Mouse (Mus musculus): Measurements from ENCODE around the gene Mapkapk2. TPM values are rescaled to one million over a fixed set of nuclear protein-coding genes. Genes with fewer than 3 reads are reported as not detected.
"Not testable (repeated sequence)": the region's sequence is repeated elsewhere in the genome, so short reads cannot be mapped to it uniquely, and the experiment has no call there.

The Mapkapk2 gene
- total RNA-seq (2021), result 10 to 100 TPM; 25.1 to 26.0 TPM
- long read RNA-seq, experiment 1, transcript Mapkapk2-201 (10 exons, 2,854 nt), result major isoform, 43 of 48 reads
- long read RNA-seq, experiment 1, partial matches to known transcripts, result 2 of 48 reads
- long read RNA-seq, experiment 1, other reads (novel, unspliced or antisense), result 3 of 48 reads
- long read RNA-seq, experiment 2, transcript Mapkapk2-201 (10 exons, 2,854 nt), result major isoform, 39 of 44 reads
- long read RNA-seq, experiment 2, partial matches to known transcripts, result 2 of 44 reads
- long read RNA-seq, experiment 2, other reads (novel, unspliced or antisense), result 3 of 44 reads

DNA sequence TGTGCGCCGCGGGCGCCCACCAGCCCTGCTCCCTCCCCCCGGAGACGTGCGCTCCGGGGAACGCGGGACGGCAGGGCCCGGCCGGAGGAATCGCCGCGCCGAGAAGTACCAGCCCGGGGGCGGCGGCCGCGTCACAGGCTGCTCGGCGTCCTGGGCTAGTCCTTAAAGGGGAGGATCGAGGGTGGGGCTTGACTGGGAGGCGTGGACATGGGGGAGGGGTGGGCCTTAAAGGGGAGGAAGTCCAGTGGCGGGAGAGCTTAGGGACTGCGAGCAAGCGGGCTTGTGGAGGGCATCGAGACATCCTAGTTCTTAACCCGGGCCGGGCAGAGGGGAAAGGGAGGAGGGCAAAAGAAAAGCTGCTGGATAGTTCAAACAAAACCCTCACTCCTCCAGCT lies at the start of gene Mapkapk2:
Gene Mapkapk2, minus strand, starts transcription at position 127 of the 395 bp plus-strand sequence.
- DNase-seq (ENCODE audit: low spot score in 2 of 2), result peak; percentile 88
- intact Hi-C loops (cut with DNase I), result no loop called here

DNA sequence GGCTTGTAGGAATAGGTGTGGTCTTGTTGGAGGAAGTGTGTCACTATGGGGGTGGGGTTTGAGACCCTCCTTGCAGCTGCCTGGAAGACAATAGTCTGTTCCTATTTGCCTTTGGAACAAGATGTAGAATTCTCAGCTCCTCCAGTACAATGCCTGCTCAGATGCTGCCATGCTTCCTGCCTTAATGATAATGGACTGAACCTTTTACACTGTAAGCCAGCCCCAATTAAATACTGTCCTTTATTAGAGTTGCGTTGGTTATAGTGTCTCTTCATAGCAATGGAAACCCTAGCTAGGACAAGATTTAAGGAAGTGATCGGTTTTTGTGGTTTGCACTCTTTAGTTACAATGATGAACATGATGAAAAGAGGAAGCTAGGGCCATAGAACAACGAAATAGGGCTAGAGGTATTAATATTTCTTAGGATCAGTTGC lies 48.6 kb upstream of the Mapkapk2 start:
- DNase-seq (ENCODE audit: low spot score in 2 of 2), result no peak
- intact Hi-C loops (cut with DNase I), result no loop called here

DNA sequence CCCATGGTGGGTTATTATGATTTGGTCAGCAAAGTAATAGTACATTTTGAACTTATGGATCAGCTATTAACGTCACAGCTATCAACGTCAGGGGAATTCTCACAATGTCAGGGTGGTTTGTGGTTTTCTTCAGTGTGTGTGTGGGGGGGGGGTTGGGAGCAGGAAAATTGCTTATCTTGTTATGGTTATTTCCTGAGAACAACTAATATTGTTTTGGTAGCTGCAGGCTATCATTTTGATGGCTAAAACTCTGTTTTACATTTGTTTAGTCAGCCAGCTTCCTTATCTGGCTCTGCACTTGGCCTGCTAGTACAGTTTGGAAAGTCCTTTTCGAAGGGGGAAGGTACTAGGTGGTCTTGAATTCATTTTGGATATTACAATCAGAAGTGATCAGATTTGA lies 47.6 kb upstream of the Mapkapk2 start:
- DNase-seq (ENCODE audit: low spot score in 2 of 2); intact Hi-C loops (cut with DNase I): not testable (repeated sequence)

DNA sequence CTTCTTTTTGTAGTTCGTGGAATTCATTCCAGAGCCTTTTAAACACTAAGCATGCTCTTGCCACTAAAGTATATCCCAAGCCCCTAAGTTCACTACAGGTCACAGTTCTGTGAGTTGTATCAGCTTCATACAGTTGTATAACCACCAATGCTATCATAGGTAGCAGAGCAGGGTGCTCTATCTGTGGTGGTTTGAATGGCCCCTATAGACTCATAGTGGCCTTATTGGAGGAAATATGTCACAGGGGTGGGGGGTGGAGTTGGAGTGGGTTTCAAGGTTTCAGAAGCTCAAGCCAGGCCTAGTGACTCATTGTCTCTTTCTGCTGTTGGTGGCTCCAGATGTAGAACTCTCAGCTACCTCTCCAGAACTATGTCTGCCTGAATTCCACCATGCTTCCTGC lies 44.8 kb upstream of the Mapkapk2 start:
- intact Hi-C loops (cut with DNase I), result no loop called here
- no peak for DNase-seq (ENCODE audit: low spot score in 2 of 2)

DNA sequence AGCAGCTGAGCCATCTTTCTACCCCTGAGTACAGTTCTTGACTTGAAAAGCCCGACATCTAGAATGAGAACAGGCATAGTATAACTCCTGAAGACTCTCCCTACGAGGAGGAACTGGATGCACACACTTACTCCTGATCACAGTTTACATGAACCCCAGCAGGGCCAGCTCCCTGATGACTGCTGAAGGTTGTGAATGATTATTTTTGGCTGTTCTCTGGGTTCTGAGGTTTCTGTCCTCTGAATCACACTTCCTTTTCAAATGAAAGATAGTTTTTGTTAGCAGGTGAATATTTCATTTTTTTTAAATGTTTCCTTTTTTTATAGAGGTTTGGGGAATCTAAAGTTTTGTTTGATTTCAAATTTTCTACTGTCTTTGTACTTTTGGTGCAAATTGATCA lies 43.8 kb upstream of the Mapkapk2 start:
- DNase-seq (ENCODE audit: low spot score in 2 of 2), result no peak
- intact Hi-C loops (cut with DNase I), result no loop called here

DNA sequence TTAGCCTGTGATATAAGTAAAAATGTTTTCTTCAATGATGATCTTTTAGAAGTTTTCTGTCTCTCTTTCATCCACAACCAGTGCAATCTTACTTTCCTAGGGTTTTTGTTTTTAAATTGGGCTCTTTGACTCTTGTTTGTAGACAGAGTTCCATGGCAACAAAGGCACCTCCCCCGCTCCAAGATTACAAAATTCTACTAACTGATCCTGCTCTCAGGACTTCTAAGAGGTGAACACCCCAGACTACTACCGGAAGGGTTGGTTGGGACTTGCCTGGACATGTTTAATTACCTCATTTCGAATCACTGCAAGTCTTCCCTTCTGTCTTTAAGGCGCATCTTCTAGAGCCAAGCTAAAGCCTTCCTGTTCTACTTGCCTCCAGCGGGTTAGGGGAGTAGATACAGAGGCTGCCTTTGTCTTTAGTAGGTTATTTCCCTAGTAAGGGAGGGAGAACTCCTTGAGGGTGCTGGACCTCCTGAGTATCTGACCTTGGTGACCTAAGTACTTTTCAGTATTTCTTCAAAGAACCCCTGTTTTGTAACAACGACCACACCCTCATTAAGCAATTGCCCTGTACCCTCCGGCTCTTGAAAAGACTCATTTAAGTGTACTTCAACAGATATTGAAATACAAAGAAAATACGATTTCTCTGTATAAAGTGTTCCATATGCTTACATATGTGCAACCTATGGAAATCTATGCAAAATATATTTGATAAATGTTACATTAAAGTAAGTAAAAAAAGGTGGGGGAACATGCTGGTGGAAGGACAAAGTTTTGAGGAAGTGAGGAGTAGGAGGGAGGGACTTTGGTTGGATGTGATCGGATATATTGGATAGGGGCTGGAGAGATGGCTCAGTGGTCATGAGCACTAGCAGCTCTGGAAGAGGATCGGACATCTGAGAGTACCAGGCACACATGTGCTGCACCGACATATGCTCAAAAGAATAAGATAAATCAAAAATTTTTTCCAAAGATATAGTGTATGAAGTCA lies 41.8 kb upstream of the Mapkapk2 start:
- intact Hi-C loops (cut with DNase I), result loop anchor here (2.0 kb wide), 1 partner anchor 13 kb away; the partner anchor contains the start of gene Eif2d
- no peak for DNase-seq (ENCODE audit: low spot score in 2 of 2)

DNA sequence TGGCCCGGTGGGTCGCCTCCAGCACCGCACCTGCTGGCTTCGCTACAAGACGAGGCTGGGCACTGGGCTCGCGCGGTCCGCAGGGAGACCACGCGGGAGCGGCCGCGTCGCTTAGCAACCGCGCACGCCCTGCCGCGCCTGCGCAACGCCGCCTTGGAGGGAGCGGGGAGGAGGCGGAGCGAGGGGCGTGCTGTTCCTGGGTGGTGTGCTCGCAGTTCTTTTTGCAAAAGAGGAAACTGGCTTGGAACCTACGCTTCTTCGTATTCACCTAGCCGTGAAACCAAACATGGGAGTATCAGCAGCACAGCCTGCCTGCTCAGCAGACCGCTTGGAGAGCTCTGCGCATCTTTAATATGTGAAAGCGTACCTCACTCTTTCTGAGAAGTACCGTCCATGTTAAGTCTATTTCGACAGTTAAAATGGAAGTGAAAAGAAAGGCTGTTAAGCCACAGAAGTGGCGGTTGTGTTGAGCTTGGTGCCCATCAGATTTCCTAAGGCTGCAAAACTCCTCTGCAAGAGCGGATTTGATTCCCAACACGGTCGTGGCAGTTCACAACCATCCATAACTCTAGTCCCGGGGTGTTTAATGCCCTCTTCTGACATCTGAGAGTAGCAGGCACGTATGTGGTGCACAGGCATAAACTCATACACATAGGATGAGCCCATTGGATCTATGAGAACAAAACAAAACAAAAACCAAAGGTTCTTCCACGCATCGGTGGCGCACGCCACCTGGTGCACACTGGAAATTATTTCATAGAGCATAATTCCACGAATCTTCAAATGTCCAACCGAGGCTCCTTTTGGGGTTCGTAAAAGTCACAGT lies 40.8 kb upstream of the Mapkapk2 start, which contains the start of gene Dyrk3:
Gene Dyrk3, minus strand, starts transcription at position 150 of the 826 bp plus-strand sequence.
- intact Hi-C loops (cut with DNase I), result loop anchor here (2.0 kb wide), 1 partner anchor 14 kb away; the partner anchor contains the start of gene Eif2d
- peak; percentile 91 for DNase-seq (ENCODE audit: low spot score in 2 of 2)

DNA sequence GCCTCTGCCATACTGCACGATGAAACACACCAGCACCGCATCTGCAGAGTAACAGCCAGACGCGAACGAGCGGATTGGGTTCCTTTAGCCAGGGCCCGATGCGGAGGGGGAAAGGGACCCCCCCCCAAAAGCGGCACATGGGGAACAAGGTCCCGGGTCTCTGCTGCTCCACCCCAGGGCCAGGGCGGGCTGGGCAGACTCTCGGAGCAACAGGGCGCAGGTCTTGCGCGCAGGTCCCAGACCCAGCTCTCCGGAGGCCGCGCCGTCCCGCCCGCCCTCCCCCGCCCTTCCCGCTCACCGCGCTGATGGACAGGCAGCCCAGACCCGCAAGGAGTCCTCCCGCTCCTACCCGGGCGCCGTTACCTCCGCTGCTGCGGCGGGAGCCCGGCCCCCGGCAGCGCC lies 40.1 kb upstream of the Mapkapk2 start:
- intact Hi-C loops (cut with DNase I), result loop anchor here (2.0 kb wide), 1 partner anchor 15 kb away; the partner anchor contains the start of gene Eif2d
- DNase-seq (ENCODE audit: low spot score in 2 of 2), result no peak

DNA sequence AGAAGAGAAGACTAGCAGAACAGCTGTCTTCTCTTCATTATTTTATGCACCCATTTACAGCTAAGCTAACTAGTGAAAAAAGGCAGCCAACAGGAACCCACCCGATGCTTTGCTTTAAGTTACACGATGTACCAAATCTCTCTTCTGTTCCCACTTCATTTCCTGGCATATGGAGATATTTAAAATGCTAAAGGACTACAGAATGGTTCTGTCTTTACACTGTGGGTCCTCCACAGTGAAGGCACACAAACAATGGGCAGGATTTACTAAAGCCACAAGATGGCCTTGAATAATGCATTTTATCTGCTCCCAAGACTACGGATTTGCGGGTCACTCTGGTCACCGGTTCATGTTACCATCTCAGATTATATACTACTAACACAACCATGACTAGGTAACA lies 39.5 kb upstream of the Mapkapk2 start:
- DNase-seq (ENCODE audit: low spot score in 2 of 2), result peak in 1 of 2 experiments; percentile 53
- intact Hi-C loops (cut with DNase I), result no loop called here

DNA sequence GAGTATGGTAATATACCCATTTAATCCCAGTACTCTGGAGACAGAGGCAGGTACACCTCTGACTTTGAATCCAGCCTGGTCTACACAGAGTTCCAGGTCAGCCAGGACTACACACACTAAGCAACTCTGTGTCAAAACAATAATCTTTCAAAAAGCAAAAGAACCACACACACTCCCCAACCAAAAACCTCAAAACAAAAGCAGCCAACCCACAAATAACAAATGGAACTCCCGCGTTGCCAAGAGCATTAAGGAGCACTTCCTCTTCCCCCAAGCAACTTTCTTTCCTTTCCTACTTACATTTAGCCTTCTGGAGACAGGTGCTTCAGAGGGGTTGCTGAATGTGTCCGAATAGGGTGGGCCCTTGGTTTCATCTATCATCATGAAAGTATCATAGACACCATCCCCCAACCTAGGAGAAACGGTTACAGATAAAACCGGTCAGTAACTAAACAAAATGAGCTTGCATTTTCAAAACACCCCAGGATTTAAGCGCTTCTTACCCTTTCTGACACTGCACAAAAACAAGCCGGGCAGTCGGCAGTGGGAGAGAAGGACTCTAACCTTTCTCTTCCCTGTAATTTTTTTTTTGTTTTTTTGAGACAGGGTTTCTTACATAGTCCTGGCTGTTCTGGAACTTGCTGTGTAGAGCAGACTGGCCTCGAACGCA lies 38.5 kb upstream of the Mapkapk2 start:
- intact Hi-C loops (cut with DNase I), result no loop called here

DNA sequence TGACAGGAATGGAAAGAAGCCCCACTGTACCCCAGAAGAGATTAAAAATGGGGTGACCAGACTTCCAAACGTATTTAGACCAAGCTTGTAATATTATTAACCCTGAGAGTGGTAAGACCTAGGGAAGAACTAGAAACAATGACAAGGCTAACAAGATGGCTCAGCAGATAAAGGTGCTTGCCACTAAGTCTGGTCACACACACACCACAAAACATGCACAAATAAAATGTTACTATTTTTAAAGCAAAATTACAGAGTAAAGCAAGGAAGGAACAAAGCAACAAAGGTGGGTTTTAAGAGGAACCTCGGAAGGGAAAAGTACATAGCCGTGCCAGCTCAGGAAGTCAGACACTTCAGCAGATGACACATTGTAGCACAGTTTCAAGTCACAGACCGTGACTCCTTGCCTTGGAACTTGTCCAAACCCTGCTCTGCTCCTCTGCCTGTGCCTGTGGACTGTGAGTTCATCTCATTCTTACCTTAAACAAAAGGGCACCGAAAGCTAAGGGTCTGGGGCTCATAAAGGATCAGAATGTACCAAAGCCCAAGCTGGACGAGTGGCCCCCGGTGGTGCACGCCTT lies 37.4 kb upstream of the Mapkapk2 start:
- no peak for DNase-seq (ENCODE audit: low spot score in 2 of 2)
- intact Hi-C loops (cut with DNase I), result no loop called here

More for the DNA sequence above, 38.5 kb upstream of the Mapkapk2 start:
- no peak for DNase-seq (ENCODE audit: low spot score in 2 of 2)

DNA sequence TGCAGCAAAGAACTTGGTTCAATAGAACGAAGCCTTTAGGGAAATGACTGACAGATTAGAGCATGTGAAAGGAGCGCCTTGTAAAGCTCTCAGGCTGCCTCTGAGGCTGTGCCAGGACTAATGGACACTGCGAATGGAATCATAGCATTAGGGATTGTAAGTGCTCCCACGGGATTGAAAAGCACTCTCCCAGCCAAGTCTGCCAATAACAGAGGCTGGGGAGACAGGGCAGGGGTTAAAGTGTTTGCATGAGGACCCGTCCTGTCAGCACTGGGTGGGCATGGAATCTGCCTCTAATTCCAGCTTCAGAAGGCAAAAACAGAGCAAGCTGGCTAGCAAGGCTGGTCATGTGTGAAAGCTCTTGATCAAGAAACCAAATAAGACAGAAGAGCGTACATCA lies 36.6 kb upstream of the Mapkapk2 start:
- intact Hi-C loops (cut with DNase I), result no loop called here

DNA sequence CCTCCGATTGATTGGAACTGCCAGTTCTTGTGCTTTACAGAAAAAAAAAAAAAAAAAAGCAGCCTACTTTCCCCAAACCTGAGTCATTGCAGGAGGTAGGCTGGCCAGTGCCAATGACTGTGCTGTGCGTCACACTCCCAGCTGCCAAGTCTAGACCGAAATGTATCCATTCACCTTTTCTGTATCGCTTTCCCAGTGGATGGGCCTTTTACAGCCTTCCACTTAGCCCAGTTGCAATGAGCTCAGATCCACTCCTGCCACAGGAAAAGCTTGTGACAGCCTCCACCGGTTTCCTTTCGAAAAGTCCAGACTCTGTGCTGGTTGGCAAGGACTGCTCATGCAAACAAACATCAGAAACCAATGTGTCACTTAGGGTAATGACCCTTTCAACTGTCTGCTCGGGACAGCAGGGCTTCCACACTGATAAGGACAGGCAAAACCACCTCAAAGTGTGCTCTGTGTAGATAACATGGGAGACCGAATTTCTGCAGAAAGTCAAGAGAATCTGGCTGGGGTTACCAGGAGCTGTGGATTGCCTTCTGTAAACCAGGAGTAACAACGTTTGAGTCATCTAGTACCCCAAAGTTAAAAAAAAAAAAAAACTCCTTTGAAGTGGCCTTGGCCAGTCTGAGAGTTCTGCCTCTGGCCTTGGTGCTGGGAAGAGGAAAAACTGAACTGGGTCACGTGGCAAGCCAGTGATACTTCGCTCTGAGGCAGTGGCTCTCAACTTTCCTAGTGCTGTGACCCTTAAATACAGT lies 28.5 kb upstream of the Mapkapk2 start:
- intact Hi-C loops (cut with DNase I), result no loop called here
- DNase-seq (ENCODE audit: low spot score in 2 of 2), result peak in 1 of 2 experiments; percentile 41

More for the DNA sequence above, 36.6 kb upstream of the Mapkapk2 start:
- no peak for DNase-seq (ENCODE audit: low spot score in 2 of 2)

DNA sequence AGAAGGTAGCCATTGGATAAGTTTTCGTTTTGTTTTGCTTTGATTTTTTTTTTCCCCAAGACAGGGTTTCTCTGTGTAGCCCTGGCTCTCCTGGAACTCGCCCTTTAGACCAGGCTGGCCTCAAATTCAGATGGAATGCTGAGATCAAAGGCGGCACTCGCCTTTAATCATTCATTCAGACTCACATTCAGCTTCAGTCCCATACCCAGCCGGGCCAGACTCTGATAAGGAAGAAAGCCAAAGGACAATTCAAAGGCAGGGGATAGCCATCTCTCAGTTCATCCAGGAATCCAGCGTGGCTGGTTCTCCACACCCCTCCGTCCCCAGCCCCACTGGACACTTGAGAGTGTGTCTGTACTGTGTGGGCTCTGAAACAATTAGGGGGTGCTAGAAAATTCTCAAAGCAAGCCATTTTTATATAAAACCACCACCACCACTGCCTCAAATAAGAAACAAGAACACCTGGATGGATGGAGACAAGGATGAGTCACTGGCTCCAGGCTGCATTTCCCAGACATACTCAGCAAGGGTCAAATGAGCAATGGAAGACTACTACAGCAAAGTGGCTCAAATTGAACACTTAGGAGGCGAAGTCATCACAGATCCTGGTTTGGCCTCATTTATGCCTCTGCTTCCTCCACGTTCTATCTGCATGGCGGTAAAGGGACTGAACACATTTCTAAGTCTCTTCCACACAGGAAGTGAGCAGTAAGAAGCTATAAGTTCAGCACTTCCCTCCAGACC lies 26.1 kb upstream of the Mapkapk2 start:
- DNase-seq (ENCODE audit: low spot score in 2 of 2), result no peak
- intact Hi-C loops (cut with DNase I), result no loop called here

DNA sequence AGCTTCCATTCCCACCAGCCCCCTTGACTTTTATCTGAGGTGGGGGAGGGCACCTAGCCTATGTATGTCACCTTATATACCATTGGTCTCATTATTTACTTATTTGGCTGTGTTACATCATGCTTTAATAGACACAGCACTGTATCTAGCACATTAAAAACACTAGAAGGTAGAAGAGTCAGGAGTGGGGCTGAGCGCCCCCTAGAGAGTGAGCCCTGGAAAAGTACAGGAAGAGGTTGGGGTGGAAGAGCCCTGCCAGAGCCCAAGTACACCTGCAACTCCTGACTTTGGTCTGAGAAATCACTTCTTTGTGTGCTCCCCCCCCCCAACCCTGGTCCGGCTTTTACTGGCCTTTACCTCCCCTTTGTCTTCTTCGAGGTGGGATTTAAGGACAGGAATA lies 24.4 kb upstream of the Mapkapk2 start:
- intact Hi-C loops (cut with DNase I), result no loop called here
- no peak for DNase-seq (ENCODE audit: low spot score in 2 of 2)

DNA sequence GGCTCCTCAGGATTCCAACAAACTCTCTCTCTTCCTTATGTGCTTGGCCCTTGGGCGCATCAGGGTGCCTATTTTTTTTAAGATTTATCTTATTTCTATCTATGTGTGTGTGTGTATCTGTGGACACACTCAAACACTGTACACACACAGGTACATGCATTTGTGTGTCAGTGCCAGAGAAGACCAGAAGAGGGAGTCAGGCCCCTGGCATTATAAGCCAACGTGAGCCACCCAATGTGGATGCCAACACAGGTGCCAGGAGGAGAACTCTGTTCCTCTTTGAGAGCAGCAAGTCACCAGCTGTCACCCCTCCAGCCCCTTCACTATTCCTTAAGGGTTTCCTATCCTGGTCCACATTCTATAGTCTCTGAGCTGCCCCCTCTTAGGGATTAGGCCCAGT lies 21.4 kb upstream of the Mapkapk2 start:
- intact Hi-C loops (cut with DNase I), result loop anchor here (5.0 kb wide), 4 partner anchors 33 to 572 kb away; partner anchors contain the start of genes Eif2d and Rassf5
- DNase-seq (ENCODE audit: low spot score in 2 of 2), result no peak

DNA sequence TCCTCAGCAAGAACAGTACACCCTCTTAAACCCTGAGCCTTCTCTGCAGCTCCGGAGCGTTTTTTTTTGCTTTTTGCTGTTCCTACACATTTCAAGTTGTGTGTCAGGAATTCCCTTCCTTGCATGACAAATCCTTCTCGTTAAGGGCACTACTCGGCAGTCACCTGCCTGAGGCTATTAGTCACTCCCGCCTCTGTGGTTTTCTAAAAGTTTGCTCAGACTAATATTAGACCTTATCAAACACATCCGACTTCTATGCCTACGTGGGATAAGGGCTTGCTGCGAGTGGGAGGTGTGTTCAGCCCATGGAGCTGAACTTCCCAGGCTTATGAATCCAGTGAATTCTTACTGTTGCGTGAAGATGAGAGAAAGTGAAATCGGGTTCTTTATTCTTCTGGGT lies 20.9 kb upstream of the Mapkapk2 start:
- intact Hi-C loops (cut with DNase I), result loop anchor here (5.0 kb wide), 4 partner anchors 34 to 571 kb away; partner anchors contain the start of genes Eif2d and Rassf5
- no peak for DNase-seq (ENCODE audit: low spot score in 2 of 2)

All from left cerebral cortex, postnatal 14 days (tissue).